Mouse (Mus musculus) kidney, adult 2 months (tissue): ENCODE measurements around the gene Hist2h2ac.

Experiments used
- CTCF ChIP-seq: fragments of 200-500 bp; conservative IDR thresholded peaks from 2 replicates; pipeline ENCODE4 v1.5.1; 2011; ENCODE audit warnings: low read depth, mild to moderate bottlenecking, control low read depth, low read length, moderate library complexity, mixed read lengths; ENCODE audit not compliant: insufficient read depth, insufficient read length
- POLR2A ChIP-seq: fragments of 200-500 bp; IDR thresholded peaks from one replicate; pipeline ENCODE4 v1.6.1; 2011; ENCODE audit warnings: low read depth, low read length, control low read depth

GRCm38 (mm10) chr3:96181510-96182381 is 38.9 kb downstream of the Hist2h2ac start:
- TF ChIP-seq CTCF = no peak
- TF ChIP-seq POLR2A = no peak
